Mouse (Mus musculus) T-helper 1 cell (primary cell): ENCODE data around the gene Wdr6.
"Not testable (repeated sequence)": the region's sequence is repeated elsewhere in the genome, so short reads cannot be mapped to it uniquely, and the experiment has no call there.

Source experiments
- in situ Hi-C: fragments of 300-600 bp; cut with MboI, MseI; formaldehyde crosslinking; loops from one replicate; pipeline ENCODE4 v1.15.1; 2025; ENCODE audit warnings: high pct_unique_total_duplicates

The Wdr6 gene

DNA sequence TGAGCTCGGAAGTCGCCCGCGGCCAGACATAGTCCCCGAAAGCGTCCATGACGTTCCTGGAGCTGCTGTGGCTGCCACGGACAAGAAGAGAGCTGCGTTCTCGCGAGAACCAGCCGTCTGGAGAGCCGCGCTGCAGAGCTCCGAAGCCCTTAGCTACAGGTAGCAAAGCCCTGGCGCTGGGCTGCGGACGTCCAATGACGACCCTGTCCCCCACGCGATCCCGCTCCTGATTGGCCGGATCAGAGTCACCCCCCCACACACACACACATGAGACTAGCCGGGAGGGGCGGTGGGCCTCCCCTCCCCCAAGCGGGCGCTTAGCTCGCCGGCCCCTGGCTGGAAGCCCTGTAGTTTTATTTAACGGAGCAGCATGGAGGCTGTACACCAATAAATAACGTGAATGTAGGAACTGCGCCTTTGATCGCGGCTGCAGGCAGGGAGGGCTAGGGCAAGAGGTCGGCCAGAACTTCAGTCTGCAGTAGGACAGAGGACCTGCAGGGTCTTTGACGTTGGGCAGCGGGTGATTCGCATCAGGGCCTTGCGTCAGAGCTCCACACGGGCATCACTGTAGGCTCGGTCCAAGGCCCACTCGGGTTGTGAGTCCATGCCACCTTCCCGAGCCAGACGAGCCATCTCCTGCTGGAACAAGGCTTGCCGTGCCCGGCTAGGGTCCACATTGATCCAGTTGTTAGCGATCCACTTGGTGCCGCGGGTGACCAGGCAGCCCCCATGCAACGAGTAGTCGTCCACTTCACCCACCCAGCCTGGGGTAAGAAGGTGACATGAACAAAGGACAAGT lies at the start of gene Wdr6:
Gene Wdr6, minus strand, starts transcription at position 195 of the 799 bp plus-strand sequence.
- in situ Hi-C loops, result no loop called here

DNA sequence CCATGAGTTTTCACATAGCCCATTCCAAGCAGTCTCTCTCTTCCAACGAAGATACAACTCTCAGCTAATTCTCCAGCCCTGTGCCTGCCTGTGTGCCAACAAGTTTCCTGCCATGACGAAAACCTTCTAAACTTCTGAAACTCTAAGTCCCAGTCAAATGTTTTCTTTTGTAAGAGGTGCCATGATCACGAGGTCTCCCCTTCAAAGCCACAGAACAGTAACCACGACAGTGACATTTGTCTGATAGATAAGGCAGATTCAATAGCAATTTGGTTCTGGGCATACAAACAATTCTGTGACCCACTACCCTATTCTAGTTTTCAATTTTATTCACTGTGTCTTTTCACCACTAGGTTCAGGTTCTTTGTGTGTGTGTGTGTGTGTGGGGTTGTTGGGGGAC lies 49.6 kb upstream of the Wdr6 start:
- in situ Hi-C loops, result no loop called here

DNA sequence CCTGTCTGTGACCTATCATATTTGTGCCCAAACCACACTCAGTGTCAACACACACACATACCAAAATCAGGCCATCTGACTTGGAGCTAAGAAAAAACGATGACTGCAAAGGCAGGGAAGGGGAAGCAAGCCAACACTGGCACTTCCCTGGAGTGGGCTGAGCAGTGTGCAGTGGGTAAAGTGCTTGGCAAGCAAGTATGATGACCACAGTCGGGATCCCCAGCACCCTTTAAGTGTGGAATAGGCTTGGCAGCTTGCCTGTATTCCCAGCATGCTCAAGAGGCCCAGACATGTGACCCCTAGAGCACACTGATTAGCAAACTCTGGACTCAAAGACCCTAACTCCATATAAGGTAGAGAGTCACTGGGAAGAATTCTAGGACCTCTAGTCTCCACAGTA lies 48.0 kb upstream of the Wdr6 start:
- in situ Hi-C loops, result no loop called here

DNA sequence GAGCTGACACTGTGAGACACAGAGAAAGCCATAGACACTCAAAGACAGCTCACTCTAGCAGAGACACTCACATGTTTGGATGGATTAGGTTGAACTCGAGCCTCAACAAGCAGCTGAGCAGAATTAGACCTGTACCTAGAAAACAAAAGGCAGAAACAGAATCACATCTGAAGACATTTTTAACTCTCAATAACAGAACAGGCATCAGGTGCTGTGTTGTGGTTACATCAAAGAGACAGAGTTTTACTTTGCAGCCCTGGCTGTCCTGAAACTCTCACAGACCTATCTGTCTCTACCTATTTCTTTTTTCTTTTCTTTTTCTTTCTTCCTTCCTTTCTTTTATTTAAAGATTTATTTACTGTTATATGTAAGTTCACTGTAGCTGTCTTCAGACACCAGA lies 38.8 kb upstream of the Wdr6 start:
- in situ Hi-C loops, result no loop called here

DNA sequence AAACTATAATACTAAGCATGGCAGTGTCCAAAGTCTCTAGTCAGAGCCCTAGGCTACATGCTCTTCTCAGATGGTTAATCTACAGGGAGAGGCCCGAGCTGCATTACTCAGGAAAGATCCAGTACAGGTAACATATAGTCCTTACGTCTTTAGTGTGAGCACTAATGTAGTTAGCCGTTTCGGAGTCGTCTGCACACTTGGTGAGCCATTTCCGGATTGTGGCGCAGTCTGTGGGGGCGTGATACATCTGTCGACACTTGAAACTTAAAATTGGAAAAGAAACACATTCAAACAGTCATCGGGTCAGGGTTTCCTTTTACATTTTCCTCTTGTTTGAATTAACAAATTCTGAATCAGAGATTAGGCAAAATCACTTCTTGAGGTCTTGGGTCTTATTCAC lies 32.9 kb upstream of the Wdr6 start:
- in situ Hi-C loops, result no loop called here

DNA sequence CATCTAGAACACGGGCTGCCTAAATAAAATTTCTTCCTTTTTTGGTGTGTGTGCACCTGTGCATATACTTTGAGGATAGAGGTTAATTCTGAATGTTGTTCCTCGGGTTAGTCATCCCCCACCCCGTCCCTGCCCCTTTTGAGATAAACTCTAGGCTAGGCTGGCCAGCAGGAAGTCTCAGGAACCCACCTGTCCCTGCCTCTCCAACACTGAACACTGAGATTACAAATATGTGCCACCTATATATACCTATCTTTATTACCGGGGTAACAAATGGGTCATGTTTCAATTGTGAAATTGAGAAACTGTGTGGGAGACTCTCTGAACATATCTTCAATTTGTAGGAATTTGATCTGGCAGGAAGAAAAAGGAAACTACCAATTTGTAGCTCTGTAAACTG lies 30.4 kb upstream of the Wdr6 start:
- in situ Hi-C loops, result no loop called here

DNA sequence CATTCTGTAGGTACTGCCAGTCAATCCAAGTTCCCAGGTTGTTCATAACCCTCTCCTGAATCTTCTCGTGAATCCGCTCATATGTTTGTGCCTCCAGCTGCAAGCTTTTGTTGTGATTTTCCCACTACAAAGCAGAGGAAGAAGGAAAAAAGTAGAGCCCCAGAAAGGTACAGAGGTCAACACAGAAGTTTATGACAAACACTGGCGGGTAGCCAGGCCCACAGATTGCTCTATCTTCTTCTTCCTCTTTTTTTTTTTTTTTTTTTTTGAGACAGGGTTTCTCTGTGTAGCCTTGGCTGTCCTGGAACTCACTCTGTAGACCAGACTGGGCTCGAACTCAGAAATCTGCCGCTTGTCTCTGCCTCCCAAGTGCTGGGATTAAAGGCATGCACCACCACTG lies 29.4 kb upstream of the Wdr6 start:
- in situ Hi-C loops, result not testable (repeated sequence)

DNA sequence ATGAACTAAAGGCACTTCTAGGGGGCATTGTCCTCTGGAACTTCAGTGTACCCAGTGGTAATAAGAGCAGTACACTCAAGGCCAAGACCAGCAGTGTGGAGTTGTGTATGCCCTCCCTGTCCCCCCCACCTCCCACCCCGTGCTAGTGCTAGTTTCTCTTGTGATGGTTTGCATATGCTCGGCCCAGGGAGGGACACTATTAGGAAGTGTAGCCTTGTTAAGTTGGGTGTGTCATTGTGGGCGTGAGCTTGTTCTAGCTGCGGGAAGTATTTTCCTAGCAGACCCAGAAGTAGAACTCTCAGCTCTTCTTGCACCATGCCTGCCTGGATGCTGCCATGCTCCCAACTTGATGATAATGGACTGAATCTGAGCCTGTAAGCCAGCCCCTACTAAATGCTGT lies 23.4 kb upstream of the Wdr6 start:
- in situ Hi-C loops, result no loop called here

DNA sequence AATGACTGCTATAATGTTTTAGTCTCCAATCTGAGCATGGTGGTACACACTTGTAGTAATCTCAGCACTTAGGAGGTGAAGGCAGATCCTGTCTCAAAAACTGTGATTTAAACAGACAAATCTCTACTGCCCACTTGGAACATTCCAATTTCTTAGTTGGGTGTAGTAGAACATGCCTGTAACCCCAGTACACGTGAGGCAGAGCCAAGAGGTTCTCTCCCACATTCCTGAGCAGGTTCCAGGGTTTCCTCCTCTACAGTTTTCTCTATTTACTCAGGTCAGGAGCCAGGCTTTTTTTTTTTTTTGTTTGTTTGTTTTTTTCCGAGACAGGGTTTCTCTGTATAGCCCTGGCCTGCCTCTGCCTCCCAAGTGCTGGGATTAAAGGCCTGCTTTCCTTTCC lies 21.5 kb upstream of the Wdr6 start:
- in situ Hi-C loops, result no loop called here

DNA sequence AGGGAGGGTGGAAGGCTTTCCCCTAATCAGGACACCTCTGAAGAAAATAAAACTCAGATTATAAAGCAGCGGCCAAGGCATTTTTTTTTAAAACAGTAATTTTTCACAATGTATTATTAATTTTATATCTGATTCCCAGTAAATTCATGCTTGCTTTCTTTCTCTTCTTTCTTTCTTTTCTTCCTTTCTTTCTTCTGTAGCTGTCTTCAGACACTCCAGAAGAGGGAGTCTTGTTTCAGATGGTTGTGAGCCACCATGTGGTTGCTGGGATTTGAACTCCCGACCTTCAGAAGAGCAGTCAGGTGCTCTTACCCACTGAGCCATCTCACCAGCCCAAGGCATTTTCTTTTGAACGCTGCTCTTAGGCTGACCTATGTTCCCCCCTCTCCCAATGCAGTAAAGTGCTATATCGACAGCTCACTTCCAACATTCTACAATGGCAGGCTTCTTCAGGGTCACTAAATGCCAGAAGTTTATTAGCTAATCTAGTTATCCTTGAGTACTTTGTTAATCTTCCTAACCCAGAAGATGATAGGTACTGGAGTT lies 20.6 kb upstream of the Wdr6 start:
- in situ Hi-C loops, result no loop called here

DNA sequence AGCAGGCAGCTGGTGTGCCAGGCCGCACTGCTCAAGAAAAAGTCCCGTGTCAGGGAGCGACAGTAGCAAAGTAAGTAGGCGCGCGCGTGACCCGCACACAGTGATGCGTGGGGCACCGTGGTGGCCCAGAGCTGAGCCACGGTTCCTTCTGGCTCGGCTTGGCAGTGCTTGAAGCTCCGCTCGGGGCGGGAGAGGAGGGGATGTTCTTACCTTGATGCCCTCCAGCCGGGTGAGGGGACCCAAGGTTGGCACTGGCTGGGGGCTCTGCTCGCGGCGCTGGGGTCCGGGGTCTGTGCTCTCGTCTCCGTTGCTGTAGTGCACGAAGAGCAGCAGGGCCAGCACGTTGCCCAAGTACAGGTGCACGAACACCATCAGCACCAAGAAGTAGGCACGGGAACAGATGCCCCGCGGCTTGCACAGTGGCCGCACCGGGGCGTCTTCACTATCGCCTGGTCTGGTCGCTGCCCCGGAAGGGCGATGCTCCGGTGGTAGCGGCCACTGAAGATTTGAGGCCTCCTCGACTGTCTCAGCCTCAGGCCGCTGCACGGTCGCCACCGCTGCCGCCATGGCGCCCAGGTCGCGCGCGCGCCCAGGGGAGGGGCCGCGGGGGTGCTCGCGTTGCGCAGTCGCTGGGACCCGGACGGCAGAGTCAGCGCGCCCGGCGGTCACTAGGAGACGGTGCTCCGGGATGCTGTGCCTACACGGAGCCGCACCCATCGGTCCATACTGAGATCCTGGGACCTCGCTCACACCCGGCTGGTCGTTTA lies 18.6 kb upstream of the Wdr6 start, which contains the start of gene P4htm:
Gene P4htm, minus strand, starts transcription at position 670 of the 767 bp plus-strand sequence.
- in situ Hi-C loops, result no loop called here

DNA sequence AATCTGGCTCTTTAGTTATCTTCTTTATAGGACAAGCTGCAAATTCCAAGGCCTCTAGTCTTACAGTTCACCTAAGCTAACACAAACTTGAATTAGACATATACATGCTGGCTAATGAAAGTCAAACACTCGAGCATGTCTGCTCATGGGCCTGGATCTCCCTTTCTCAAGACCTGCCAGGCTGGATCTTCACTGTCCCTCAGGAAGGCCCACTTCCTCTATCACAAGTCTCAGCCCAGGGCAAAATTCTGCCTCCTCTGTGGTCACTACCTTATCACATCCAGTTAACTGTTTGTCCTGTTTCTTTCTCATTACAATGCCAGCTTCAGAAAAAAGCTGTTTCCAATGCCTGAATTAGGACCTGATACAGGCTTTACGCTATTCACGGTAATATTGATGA lies 15.8 kb upstream of the Wdr6 start:
- in situ Hi-C loops, result no loop called here

DNA sequence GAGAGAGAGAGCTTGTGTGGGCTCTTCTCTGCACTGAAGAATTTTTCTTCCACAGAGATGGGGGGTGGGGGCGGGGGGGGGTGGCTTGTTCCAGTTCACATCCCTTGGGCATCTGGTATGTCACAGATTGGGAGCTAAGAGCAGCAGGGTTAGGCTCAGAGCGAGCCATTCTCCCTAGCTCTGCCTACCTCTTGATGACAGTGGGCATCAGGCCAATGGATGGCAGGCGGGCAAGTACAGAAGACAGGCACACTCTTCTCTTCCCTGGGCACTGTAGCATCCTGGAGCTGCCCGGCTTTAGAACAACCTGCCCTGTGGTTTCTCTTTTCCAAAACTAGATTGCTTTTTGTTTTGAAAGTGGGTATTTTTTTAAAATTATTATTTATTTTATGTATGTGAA lies 12.9 kb upstream of the Wdr6 start:
- in situ Hi-C loops, result no loop called here

DNA sequence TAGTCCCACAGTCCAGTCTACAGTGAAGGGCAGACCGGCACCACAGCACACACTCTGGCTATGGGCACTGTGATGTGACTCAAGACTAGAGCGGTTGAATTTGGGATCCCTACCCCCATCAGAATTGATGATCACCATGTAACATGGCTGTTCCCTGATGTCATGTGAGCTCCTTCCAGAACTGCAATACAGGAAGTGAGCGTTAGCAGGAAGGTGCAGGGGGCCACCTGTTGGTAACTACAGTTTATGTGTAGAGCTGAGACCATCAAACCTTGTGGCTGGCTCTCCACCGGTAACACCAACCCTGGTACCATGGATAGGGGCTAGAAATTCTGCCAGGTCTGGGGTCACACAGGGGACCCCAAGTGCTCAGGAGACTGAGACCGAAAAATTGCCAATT lies 10.7 kb upstream of the Wdr6 start:
- in situ Hi-C loops, result no loop called here

DNA sequence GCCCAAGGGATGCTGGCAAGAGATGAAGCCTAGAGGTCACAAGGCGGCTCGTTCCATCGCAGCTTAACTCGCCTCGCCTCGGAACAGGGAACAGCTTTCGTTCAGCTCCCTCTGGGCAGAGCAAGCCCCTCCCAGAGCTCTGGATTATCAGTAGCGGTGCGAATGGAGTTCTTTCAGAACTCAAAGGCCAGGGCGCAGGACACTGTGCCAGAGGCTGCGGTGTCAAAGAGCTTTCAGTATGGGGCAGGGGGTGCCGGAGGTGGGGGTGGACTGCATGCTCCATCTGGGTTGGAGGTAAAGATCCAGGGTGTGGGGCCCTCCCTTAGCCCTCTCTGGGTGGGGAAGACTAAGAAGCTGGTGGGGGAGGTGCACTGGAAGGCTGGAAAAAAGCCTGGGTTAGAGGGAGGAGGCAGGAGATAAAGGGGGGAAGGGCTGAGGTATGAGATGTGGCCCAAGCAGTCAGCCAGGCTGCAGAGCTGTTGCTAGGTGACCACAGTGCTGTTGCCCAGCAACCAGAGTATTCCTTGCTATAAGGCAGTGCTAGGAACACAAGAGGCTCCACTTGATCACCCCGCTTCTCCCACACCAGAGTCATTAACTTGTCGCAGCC lies 9.1 kb upstream of the Wdr6 start:
- in situ Hi-C loops, result no loop called here

DNA sequence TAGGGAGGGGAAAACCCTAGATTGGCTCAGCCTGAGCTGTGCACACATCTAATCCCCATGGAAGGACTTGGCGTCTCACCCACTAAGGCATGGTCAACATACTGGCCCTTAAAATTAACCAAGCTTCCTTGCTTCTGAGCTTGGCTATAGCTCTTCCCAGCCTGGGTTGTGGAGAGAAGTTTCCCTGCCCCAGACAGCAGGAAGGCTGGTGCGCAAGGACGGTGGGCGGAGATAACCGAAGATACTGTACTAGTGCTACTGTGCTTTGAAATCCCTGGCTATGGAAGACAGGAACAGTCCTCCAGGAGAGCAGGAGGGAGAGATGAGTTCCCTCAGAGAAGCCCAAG lies 778 bp upstream of the Wdr6 start:
- in situ Hi-C loops, result no loop called here

DNA sequence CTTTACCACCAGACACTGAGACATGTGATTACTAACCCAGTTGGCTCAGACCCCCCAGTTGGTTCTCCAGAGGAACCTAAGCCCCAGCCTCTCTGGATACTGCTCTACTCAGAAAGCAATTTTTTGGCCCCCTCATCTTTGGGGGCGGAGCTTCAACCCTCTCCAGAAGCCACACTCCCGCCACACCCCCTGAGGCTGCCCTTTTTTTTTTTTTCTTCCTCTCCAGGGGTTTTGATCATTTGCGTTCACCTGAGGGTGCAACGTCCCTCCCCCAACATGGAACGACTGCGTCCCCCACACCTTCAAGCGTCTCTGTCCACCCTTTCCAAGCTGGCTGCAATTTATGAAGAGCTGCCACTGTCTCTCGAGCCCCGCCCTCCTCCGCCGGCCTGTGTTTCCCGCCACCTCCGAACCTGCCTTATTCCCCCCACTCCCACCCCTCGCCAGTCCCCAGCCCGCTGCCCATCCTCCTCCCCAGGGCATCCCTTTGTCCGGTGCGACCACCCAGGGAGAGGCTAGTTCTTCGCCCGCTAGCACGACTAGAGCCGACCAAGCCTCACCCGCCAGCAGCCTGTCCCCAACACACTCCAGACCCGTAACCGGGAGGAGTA lies 500 bp downstream of the Wdr6 start:
- in situ Hi-C loops, result no loop called here

DNA sequence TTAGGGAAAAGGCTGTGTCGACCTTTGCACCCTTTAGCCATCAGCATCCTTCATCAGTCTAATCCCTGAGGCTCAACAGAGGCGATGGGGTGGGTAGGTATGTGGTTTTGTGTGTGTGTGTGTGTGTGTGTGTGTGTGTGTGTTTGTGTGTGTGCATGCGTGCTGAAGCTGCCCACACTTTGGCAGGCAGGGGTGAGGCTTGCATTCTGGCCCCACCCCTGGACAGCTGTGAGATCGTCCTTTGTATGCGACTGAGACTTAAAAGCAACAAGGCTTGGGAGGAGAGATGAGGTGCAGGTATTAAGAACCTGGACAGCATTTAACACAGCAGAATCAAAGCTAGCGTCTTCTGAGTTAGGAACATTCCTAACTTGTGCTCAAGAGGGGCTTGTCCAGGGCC lies 1.5 kb downstream of the Wdr6 start:
- in situ Hi-C loops, result no loop called here

DNA sequence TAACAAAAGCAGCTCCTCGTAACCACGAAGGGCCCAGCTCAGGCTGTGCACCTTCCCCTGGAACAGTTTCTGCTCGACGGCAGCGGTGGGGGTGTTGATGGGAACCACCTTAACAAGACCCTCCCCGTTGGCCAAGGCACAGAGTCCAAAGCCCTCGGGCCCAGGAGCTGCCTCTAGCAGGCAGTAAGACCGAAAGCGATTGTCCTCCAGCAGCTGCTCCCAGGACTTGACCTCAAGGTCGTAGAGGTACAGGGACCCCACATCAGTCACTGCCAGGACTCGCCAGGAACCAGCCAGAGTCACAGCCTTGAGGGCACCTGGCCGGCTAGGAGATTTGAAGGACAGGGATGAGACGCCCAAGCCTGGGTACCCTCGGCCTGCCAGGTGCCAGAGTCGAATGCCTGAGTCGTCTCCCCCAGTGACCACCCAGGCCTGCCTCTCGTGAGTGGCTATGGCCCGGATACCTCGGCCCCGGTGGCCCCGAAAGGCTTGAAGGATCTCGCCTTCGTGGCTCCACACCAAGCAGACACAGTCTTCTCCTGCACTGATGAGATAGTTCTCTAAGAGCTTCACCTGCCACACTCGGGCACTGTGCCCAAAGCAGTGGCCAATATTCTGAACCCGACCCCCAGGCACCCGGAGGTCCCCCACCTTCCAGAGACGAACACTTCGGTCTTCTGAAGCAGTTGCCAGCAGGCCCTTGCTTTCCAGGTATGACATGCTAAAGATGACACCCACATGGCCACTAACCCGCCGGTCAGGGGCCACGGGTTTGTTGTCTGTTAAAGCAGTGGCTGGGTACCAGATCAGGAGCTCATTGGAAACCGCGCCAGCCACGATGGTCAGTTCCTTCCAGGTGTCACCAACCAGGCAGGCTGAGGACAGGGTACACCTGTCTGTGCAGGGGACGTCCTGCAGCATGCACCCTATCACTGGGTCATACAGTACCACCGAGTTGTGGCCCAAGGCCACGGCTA lies 2.9 kb downstream of the Wdr6 start:
- in situ Hi-C loops, result no loop called here

DNA sequence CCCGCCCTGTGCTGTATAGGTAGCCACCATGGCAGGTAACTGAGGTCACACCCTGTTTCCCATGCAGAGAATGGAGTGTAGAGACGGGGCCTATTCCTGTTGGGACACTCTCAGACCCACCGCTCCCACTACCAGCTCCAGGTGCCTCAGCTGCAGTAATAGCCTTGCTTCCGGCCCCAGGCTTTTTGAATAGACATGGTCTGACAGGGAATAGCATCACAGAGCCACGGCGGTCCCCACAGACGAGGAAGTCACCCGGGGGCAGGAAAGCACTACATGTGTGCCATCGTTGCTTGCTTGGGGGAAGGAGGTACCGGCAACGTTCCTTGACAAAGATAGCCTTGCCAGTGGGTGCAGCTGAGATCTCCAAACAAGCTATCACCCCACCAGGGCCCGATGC lies 3.6 kb downstream of the Wdr6 start:
- in situ Hi-C loops, result loop anchor here (5.0 kb wide), 1 partner anchor 72 kb away; the partner anchor contains the start of gene Arih2
